Mouse (Mus musculus) liver, embryonic 12.5 days (tissue): ENCODE results near the gene Mta2. TPM values are rescaled to one million over a fixed set of nuclear protein-coding genes. Genes with fewer than 3 reads are reported as not detected.
A peak's percentile ranks its signal among the peaks of the same experiment; 100 is the strongest.
"Not testable (repeated sequence)": the region's sequence is repeated elsewhere in the genome, so short reads cannot be mapped to it uniquely, and the experiment has no call there.

ENCODE experiments used
- ATAC-seq: fragments of 200-750 bp; cut with Nextera tagmentation; 2 replicates; pipeline ENCODE4 v1.8.0; 2017; ENCODE audit warnings: moderate number of reproducible peaks, mild to moderate bottlenecking, moderate library complexity
- H3K27ac ChIP-seq: fragments of 300-500 bp; sonication (generic); 2 replicates; pipeline ENCODE4 v1.5.1; 2016; ENCODE audit warnings: mild to moderate bottlenecking
- H3K27me3 ChIP-seq: fragments of 300-500 bp; sonication (generic); replicated peaks from 2 replicates; pipeline ENCODE4 v1.6.1; 2016; ENCODE audit warnings: mild to moderate bottlenecking, moderate library complexity
- H3K36me3 ChIP-seq: fragments of 300-500 bp; sonication (generic); 2 replicates; pipeline ENCODE4 v1.6.1; 2016; ENCODE audit warnings: mild to moderate bottlenecking, moderate library complexity
- H3K4me1 ChIP-seq: fragments of 300-500 bp; sonication (generic); 2 replicates; pipeline ENCODE4 v1.6.1; 2016
- H3K4me2 ChIP-seq: fragments of 300-500 bp; sonication (generic); 2 replicates; pipeline ENCODE4 v1.6.1; 2016; ENCODE audit warnings: mild to moderate bottlenecking, moderate library complexity
- H3K4me3 ChIP-seq: fragments of 300-500 bp; sonication (generic); 2 replicates; pipeline ENCODE4 v1.5.1; 2016; ENCODE audit warnings: mild to moderate bottlenecking, moderate library complexity
- H3K9ac ChIP-seq: fragments of 300-500 bp; sonication (generic); 2 replicates; pipeline ENCODE4 v1.6.1; 2016; ENCODE audit warnings: mild to moderate bottlenecking, moderate library complexity
- H3K9me3 ChIP-seq: fragments of 300-500 bp; sonication (generic); replicated peaks from 2 replicates; pipeline ENCODE4 v1.6.1; 2016; ENCODE audit warnings: mild to moderate bottlenecking, moderate library complexity
- WGBS: fragments of 180-500 bp; shearing (Covaris S2); methylation state at CpG from one replicate; pipeline ENCODE4 v1.1.7; 2016; ENCODE audit not compliant: insufficient replicate concordance; 5-methylcytosine and 5-hydroxymethylcytosine counted together
- polyA plus RNA-seq: library from polyadenylated mRNA; unstranded; fragments of >200 nt; fragmentation: Nextera tagmentation; extraction: Ambion mirVana; gene quantifications from 2 replicates; pipeline ENCODE4 v1.2.1, GENCODE M21; 2016

Gene Mta2
- 138 and 140 TPM in 2 replicates for polyA plus RNA-seq

DNA sequence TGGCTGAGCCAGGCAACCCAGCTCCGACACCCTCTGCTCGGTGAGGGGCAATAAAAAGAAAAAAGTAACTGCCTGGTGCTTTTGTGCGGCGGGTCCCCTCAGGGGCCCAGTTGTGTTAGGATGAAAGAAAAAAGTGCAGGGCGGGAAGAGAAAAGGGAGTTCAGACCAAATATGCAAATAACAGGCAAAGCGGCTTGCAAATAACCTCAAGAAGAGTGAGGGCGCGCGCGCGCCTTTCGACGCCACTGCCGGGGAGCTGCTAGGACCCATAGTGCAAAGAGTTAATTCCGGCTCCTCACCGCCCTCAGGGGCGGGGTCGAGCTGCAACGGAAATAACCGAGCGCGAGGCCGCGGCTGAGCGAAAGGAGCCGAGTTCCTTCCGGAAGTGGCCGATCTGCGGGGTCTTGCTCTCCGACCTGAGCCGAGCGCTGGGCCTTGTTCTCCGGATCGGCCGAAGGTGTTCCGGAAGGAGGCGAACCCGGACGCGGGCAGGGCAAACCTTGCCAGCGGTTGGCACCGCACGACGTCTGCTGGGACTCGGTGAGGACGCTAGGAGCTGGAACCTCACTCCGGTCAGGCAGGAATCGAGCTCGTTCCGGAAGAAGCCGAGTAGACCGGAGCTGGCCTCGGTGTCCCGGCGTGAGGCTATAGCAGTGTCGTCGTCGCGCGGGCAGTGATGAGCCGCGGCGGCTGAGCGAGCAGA, at the start of gene Mta2:
Gene Mta2, plus strand, starts transcription at position 361 of the 703 bp plus-strand sequence.
- Histone ChIP-seq H3K9ac (peak within 1 kb of the TSS; percentile 99), H3K4me3 (peak within 1 kb of the TSS; percentile 97), H3K9me3 (no peaks in the 10 kb centered on the region), H3K36me3 (peaks cover 69% of the 10 kb centered on the region), H3K4me1 (peaks cover 53% of the 10 kb centered on the region), H3K4me2 (peak within 1 kb of the TSS; percentile 69), H3K27ac (peak within 1 kb of the TSS; percentile 97), H3K27me3 (no peaks in the 10 kb centered on the region)
- WGBS, result under 1% methylated on average over 64 of the region's 64 CpGs
- ATAC-seq, result peak; percentile 89

DNA sequence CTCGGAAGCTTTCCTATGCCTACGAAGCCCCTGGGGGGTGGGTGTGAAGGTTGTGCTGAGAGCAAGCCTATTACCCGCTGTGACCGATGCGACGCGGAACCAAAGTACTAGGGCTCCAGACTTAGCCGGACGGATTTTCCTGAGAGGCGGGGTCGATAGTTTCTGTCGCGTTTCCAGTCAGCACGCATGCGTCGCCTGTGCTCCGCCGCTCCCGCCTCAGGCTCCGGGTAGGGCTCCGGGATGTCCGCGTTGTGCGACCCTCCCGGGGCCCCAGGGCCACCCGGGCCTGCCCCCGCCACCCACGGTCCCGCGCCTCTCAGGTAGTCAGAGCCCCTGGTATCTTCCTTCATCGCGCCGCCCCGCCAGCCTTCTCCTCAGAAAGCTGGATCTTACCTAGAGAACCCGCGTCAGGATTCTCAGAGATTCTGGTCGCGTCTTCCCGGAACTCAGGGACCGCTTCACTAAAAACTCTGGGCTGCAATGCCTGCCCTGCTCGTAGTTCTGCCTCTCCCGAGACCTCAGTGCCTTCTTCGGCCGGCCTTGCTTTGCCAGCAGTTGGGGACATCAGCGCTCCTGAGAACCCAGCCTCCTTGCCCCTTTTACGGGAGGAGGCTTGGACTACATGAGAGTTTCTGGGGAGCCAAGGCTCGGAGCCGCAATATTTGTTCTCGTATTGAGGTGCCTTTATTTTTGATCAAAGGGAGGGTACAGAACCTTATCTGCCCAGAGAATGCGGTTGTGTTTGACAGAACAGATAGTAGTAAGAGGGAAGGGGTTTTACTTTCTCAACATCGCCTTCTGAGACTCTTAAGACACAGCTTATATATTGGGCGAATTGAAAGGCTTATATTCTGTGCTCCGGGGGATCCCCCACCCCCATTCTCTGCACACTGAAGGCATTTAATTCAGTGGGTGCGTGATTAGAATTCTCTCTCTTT, 48.6 kb upstream of the Mta2 start, which contains the start of gene Ints5:
Gene Ints5, plus strand, starts transcription at position 177 of the 938 bp plus-strand sequence.
- peak within 1 kb of the TSS; percentile 95 for H3K27ac ChIP-seq
- H3K4me1 ChIP-seq, result peaks cover 74% of the 10 kb centered on the region
- H3K9me3 ChIP-seq, result no peaks in the 10 kb centered on the region
- ATAC-seq, result peak; percentile 56
- H3K4me3 ChIP-seq, result peak within 1 kb of the TSS; percentile 90
- H3K36me3 ChIP-seq, result peaks cover 45% of the 10 kb centered on the region
- H3K4me2 ChIP-seq, result peak within 1 kb of the TSS; percentile 84
- WGBS, result 1% methylated on average over 54 of the region's 54 CpGs
- peak within 1 kb of the TSS; percentile 94 for H3K9ac ChIP-seq
- no peaks in the 10 kb centered on the region for H3K27me3 ChIP-seq

DNA sequence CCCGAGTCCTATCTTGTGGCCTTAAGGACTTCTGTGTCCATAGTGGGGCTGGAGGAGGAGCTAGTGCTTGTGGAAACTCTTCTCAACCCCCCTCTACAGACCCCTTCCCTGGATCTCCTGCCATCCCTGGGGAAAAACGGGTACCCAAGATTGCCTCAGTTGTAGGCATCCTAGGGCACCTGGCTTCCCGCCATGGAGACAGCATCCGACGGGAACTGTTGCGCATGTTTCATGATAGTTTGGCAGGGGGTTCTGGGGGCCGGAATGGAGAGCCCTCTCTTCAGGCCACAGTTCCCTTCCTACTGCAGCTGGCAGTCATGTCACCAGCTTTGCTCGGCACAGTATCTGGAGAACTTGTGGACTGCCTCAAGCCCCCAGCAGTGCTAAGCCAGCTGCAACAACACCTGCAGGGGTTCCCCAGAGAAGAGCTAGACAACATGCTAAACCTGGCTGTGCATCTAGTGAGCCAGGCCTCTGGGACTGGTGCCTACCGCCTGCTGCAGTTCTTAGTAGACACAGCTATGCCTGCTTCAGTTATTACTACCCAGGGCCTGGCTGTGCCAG, 46.2 kb upstream of the Mta2 start:
- Histone ChIP-seq H3K9me3 (no peaks in the 10 kb centered on the region), H3K27ac (peak overlapping the region; percentile 90; the same call in 1 of the 2 replicates), H3K4me3 (no peak overlapping the region), H3K36me3 (peaks cover 46% of the 10 kb centered on the region), H3K27me3 (no peaks in the 10 kb centered on the region), H3K4me1 (peaks cover 80% of the 10 kb centered on the region), H3K9ac (peak overlapping the region; percentile 96), H3K4me2 (peak overlapping the region; percentile 82; the same call in 1 of the 2 replicates)
- 89% methylated on average over 9 of the region's 9 CpGs for WGBS
- no peak for ATAC-seq

DNA sequence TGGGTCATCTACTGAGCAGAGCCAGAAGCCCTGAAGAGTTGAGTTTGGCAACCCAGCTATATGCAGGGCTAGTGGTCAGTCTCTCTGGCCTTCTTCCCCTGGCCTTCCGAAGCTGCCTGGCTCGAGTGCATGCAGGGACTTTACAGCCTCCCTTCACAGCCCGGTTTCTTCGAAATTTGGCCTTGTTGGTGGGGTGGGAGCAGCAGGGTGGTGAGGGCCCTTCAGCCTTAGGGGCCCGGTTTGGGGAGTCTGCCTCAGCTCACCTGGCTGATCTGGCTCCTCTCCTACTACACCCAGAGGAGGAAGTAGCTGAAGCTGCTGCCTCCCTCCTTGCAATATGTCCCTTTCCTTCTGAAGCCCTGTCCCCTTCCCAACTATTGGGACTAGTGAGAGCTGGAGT, 45.4 kb upstream of the Mta2 start:
- ATAC-seq, H3K4me3 ChIP-seq, H3K27me3 ChIP-seq, H3K9me3 ChIP-seq: not testable (repeated sequence)
- Histone ChIP-seq H3K36me3 (peaks cover 46% of the 10 kb centered on the region), H3K9ac (peak overlapping the region; percentile 96), H3K27ac (peak overlapping the region; percentile 90), H3K4me1 (peaks cover 82% of the 10 kb centered on the region), H3K4me2 (peak overlapping the region; percentile 82)
- 79% methylated on average over 5 of the region's 5 CpGs for WGBS

DNA sequence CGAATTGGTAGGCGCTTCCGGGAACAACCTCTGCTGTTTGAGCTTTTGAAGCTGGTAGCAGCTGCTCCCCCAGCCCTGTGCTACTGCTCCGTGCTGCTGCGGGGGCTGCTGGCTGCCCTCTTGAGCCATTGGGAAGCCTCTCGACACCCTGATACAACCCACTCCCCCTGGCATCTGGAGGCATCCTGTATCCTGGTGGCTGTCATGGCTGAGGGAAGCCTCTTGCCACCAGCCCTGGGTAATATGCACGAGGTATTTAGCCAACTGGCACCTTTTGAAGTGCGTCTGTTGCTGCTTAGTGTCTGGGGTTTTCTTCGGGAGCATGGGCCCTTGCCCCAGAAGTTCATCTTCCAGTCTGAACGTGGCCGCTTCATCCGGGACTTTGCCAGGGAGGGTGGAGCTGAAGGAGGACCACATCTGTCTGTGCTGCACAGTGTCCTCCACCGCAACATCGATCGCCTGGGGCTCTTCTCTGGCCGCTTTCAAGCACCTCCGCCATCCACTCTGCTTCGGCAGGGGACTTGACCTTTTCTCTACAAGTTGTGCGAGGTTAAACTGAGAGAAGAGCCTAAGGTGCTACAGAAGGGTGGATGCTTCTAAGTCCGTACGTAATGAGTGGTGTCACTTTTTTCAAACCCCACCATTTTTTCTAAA, 44.3 kb upstream of the Mta2 start:
- H3K27me3 ChIP-seq, H3K9me3 ChIP-seq: not testable (repeated sequence)
- Histone ChIP-seq H3K9ac (peak overlapping the region; percentile 96), H3K27ac (peak overlapping the region; percentile 90), H3K4me1 (peaks cover 71% of the 10 kb centered on the region), H3K4me3 (peak overlapping the region; percentile 90), H3K4me2 (peak overlapping the region; percentile 82), H3K36me3 (peaks cover 49% of the 10 kb centered on the region)
- WGBS, result 33% methylated on average over 21 of the region's 21 CpGs
- ATAC-seq, result peak; percentile 50

DNA sequence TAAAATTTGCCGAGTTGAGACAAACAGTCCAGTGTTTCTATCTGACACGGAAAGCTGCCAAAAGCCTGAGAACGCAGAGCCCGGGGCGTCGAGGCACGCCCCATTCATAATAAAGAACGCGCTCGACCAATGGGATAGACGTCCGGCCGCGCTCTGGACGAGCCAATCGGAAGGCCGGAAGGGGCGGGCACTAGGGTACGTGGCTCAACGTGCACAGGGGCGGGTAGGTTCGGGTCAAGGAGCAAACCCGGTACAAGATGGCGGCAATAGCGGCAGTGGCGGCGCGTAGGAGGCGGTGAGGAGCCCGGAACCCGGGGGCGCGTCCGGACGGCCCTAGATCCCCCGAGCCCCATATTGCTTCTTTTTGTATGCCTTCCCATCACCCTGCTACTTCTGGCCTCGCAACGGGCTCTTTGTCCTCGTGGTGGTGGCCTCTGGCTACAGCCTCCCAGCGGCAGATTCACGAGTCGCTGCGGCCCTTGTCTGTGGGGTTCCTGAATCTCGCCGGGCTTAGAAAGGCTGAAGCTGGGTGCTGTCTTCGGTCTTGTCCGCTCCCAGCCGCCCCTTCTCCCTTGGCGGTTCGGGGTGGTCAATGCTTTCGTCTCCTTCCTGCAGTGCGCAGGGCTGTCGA, 43.7 kb upstream of the Mta2 start, which contains the start of gene Ganab:
Gene Ganab, plus strand, starts transcription at position 207 of the 631 bp plus-strand sequence.
- H3K4me3 ChIP-seq, result peak within 1 kb of the TSS; percentile 90
- WGBS, result under 1% methylated on average over 53 of the region's 53 CpGs
- H3K4me2 ChIP-seq, result peak within 1 kb of the TSS; percentile 82
- H3K27ac ChIP-seq, result peak within 1 kb of the TSS; percentile 90
- H3K9me3 ChIP-seq, result no peaks in the 10 kb centered on the region
- H3K4me1 ChIP-seq, result peaks cover 67% of the 10 kb centered on the region
- peaks cover 55% of the 10 kb centered on the region for H3K36me3 ChIP-seq
- no peaks in the 10 kb centered on the region for H3K27me3 ChIP-seq
- peak; percentile 98 for ATAC-seq
- peak within 1 kb of the TSS; percentile 96 for H3K9ac ChIP-seq

DNA sequence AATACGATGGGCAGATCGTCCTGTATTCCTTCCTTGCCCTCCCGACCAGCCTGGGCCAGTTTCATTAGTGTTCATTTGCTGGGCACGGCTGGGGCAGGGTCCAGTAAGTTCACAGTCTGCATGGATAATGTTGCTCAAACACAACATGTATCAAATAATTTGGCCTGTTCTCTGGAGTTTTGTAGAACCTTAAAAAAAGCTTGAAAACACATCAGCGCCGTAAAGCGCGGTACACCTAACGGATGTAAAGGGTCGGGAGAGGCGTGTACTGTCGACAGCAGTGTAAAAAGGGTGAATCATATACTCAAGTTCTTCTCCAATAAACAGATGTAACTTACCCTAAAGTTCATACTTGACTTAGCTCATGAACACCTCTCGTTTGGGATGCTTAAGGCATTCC, 43.1 kb upstream of the Mta2 start:
- no peak for ATAC-seq
- 2% methylated on average over 13 of the region's 13 CpGs for WGBS
- no peaks in the 10 kb centered on the region for H3K9me3 ChIP-seq
- H3K4me3 ChIP-seq, result peak overlapping the region; percentile 90
- no peaks in the 10 kb centered on the region for H3K27me3 ChIP-seq
- H3K36me3 ChIP-seq, result peaks cover 61% of the 10 kb centered on the region
- H3K27ac ChIP-seq, result peak overlapping the region; percentile 89
- H3K9ac ChIP-seq, result peak overlapping the region; percentile 96
- peaks cover 64% of the 10 kb centered on the region for H3K4me1 ChIP-seq
- peak overlapping the region; percentile 82 for H3K4me2 ChIP-seq

DNA sequence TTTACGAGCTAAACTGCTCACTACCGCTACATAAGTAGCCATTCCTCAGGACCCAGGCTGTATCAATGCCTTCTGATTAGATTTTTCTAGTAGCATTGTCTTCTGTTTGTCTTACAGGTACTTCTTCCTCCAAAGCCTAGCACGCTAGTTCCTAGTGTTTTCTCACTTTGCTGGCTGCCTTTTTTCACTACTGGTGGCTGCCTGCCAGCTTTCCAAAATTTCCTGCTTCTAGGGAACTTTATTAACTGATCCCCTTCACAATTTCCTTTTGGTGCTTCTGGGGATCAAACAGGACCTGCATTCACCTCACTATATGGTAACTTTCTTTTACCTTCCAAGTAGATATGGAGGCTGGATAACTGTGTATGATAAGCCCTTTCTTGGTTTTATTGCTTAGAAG, 42.6 kb upstream of the Mta2 start:
- Histone ChIP-seq H3K4me3 (peak overlapping the region; percentile 90), H3K4me2 (peak overlapping the region; percentile 82), H3K9ac (peak overlapping the region; percentile 96), H3K27ac (peak overlapping the region; percentile 89), H3K36me3 (peaks cover 66% of the 10 kb centered on the region), H3K4me1 (peaks cover 59% of the 10 kb centered on the region), H3K9me3 (no peaks in the 10 kb centered on the region), H3K27me3 (no peaks in the 10 kb centered on the region)
- no peak for ATAC-seq
- WGBS, result 41% methylated on average over 3 of the region's 3 CpGs

DNA sequence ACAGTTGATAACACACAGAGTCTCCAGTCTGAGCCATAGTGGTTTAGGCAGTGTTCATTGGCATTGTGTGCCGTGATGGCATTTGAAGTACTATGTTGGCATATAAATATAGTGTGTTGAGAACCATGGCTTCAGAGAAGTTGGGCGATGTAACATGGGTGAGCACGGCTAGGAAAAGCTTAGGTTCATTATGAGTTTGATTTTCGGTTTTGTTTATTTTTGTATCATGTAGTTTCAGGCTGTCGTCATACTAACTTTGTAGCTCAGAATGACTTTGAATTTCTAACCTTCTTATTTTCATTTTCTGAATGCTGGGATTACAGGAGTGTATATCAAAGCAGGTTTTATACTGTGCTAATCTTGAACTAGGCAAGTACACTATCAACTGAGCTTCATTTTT, 38.3 kb upstream of the Mta2 start:
- Histone ChIP-seq H3K4me2 (no peak overlapping the region), H3K9ac (no peak overlapping the region), H3K27me3 (no peaks in the 10 kb centered on the region), H3K9me3 (no peaks in the 10 kb centered on the region), H3K4me1 (peaks cover 24% of the 10 kb centered on the region), H3K27ac (no peak overlapping the region), H3K36me3 (peaks cover 82% of the 10 kb centered on the region), H3K4me3 (no peak overlapping the region)
- WGBS, result 87% methylated on average over 5 of the region's 5 CpGs
- no peak for ATAC-seq

DNA sequence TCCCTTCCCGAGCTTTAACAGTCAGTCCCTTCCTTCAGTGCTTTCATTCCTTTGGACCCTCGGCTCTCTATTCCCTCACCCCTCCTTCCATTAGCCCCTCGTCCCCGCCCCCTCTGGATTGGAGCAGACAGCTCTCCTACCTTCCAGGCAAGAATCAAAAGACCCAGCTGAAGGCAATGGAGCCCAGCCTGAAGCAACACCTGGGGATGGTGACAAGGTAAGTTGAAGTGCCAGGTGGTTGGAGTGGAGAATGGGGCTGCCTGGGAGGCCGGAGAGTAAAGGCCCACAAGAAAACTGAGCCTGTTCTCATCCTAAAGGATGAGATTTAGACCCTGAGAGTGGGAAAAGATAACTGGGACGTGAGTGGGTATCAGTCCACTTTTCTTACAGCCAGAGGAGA, 33.1 kb upstream of the Mta2 start:
- no peaks in the 10 kb centered on the region for H3K27me3 ChIP-seq
- H3K4me3 ChIP-seq, result no peak overlapping the region
- no peak for ATAC-seq
- no peaks in the 10 kb centered on the region for H3K9me3 ChIP-seq
- no peak overlapping the region for H3K27ac ChIP-seq
- no peak overlapping the region for H3K9ac ChIP-seq
- no peaks in the 10 kb centered on the region for H3K4me1 ChIP-seq
- 89% methylated on average over 6 of the region's 6 CpGs for WGBS
- H3K4me2 ChIP-seq, result no peak overlapping the region
- H3K36me3 ChIP-seq, result peaks cover 100% of the 10 kb centered on the region

DNA sequence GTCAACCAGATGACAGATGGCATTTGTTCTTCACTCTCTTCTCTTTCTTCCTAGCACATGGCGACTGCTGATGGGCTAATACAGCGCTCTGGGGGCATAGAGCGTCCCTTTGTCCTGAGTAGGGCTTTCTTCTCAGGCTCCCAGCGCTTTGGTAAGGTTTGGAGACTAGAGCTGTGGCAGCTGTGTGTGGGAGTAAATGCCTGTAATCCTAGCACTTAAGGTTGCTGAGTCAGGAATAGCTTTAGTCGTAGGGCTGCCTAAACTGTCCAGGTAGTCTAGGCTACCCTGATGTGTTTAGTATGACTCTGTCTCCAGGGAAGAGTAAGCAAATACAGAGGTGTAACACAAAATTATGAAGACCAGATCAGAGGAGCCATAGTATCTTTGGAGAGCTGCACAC, 29.9 kb upstream of the Mta2 start:
- ATAC-seq, result no peak
- H3K9ac ChIP-seq, result no peak overlapping the region
- no peak overlapping the region for H3K27ac ChIP-seq
- H3K4me3 ChIP-seq, result no peak overlapping the region
- no peaks in the 10 kb centered on the region for H3K9me3 ChIP-seq
- no peaks in the 10 kb centered on the region for H3K4me1 ChIP-seq
- WGBS, result 90% methylated on average over 5 of the region's 5 CpGs
- H3K27me3 ChIP-seq, result no peaks in the 10 kb centered on the region
- H3K4me2 ChIP-seq, result no peak overlapping the region
- H3K36me3 ChIP-seq, result peaks cover 100% of the 10 kb centered on the region
